16 mouse cellular contexts compared by ENCODE assay signal in genomic region chr19:47230082-47230481, GRCm38 (mm10). TPM values are rescaled to one million over a fixed set of nuclear protein-coding genes. Genes with fewer than 3 reads are reported as not detected.
"Had no signal": no experiment of that assay in that cellular context is flagged by ENCODE, and none has a peak within 500 bp of the region (broad histone marks: within the 10 kb centered on the region; RNA-seq: fewer than 3 reads in every experiment).

No protein-coding gene starts in this region.

- H3K9ac ChIP-seq: kidney, embryonic 15.5 days; liver, embryonic 15.5 days; midbrain, embryonic 15.5 days; neural tube, embryonic 13.5 days; stomach, embryonic 15.5 days had no signal

- ATAC-seq: lung, postnatal 0 days; midbrain, embryonic 15.5 days had no signal

- H3K27ac ChIP-seq: left cerebral cortex, adult 2 months; limb, embryonic 10.5 days; liver, embryonic 15.5 days; midbrain, embryonic 15.5 days; neural tube, embryonic 13.5 days; stomach, embryonic 15.5 days had no signal

- H3K36me3 ChIP-seq: kidney, embryonic 15.5 days; limb, embryonic 10.5 days; liver, embryonic 15.5 days; midbrain, embryonic 15.5 days; neural tube, embryonic 13.5 days; stomach, embryonic 15.5 days had no signal

- H3K4me1 ChIP-seq: liver, embryonic 15.5 days had no signal

- H3K4me3 ChIP-seq: kidney, embryonic 15.5 days; left cerebral cortex, adult 2 months; limb, embryonic 10.5 days; liver, embryonic 15.5 days; midbrain, embryonic 15.5 days; neural tube, embryonic 13.5 days had no signal

- DNase-seq: kidney, postnatal 14 days; lung, adult 2 months; lung, postnatal 36 days; right cerebral cortex, postnatal 14 days; thymus, adult 2 months; thymus, postnatal 25 days had no signal

- H3K4me2 ChIP-seq: liver, embryonic 11.5 days; liver, embryonic 15.5 days; midbrain, embryonic 15.5 days; neural tube, embryonic 13.5 days had no signal

- H3K9me3 ChIP-seq: kidney, embryonic 15.5 days; limb, embryonic 10.5 days; liver, embryonic 15.5 days; midbrain, embryonic 15.5 days; neural tube, embryonic 13.5 days; stomach, embryonic 15.5 days had no signal

- H3K27me3 ChIP-seq: kidney, embryonic 15.5 days; liver, embryonic 15.5 days; midbrain, embryonic 15.5 days; neural tube, embryonic 13.5 days; stomach, embryonic 15.5 days had no signal

RNA-seq across cellular contexts. Expression of gene Neurl1a, which starts 51.5 kb away (rescaled TPM):
- total RNA-seq: monocyte, adult 5-6 weeks had no signal
